Mouse (Mus musculus): Measurements from ENCODE around the gene Zfp276. TPM values are rescaled to one million over a fixed set of nuclear protein-coding genes. Genes with fewer than 3 reads are reported as not detected.

Gene Zfp276
- total and polyA plus RNA-seq, 2 experiments from 2014 or later = 9.7 to 24.0 TPM

DNA sequence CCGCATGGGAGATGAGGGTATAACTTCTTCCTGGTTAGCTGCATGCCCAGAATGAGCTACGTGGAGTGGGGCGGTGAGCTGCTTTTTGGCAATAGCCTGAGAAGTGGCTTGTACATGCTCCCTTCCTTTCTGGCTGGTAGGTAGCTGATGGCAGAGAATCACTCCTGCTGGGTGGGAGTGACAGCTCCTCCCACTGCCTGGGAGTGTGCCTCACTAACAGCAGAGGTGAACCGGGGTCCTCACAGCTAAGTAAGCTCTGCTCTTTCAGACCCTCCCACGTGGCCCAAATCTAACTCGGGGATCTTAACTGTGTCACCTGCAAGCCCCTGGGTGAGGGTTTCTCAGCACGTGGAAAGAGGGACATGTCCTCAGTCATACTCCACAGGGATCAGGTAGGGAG lies 21.4 kb upstream of the Zfp276 start:
- H3K9ac ChIP-seq (replicated peaks; ENCODE audit: low read depth, low read length) = no peak overlapping the region

DNA sequence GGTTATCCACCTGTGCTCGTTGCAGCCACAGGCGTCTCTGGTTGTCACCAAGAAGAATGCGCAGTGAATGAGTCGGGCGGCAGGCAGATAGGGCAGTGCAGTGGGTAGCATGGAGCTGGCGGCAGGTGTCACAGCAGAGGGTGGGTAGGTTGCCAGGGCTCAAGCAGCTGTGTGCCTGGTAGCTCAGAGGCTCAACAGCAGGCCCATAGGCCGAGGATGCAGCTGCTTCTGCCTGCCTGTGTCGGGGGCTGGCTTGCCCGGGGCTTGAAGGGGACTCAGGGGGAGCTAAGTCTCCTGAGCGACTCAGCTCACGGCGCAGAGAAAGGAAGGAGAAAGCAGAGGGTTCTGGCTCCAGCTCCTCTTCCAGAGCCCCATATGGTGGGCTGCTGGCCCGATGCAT lies 20.7 kb upstream of the Zfp276 start:
- Histone ChIP-seq H3K9me3 (replicated peaks; ENCODE audit: control insufficient read depth, low read length) (no peaks in the 10 kb centered on the region), H3K36me3 (replicated peaks; ENCODE audit: control insufficient read depth, insufficient read depth, low read length) (peaks cover 12% of the 10 kb centered on the region; the same call in 1 of the 2 replicates), H3K9ac (replicated peaks; ENCODE audit: low read depth, low read length) (no peak overlapping the region), H3K4me3 (ENCODE audit: low read depth, low read length) (no peak overlapping the region), H3K4me2 (ENCODE audit: low read depth, low read length) (no peak overlapping the region), H3K4me1 (ENCODE audit: control insufficient read depth, insufficient read depth) (peaks cover 10% of the 10 kb centered on the region), H3K27ac (ENCODE audit: low read depth) (no peak overlapping the region), H3K27me3 (ENCODE audit: control insufficient read depth, insufficient read depth, low read length) (0 out of 2 replicates have a peak, but pooled peaks cover 3% of the 10 kb centered on the region)
- ATAC-seq (ENCODE audit: insufficient read depth, low read depth) (no peak), DNase-seq (ENCODE audit: low spot score) (no peak)
- TF ChIP-seq EP300 (IDR thresholded peaks at IDR 0.05; ENCODE audit: low read depth) (no peak), CTCF (IDR thresholded peaks at IDR 0.05; ENCODE audit: low read depth) (no peak)
- 64% methylated on average over 13 of the region's 13 CpGs for WGBS

More for the DNA sequence above, 21.4 kb upstream of the Zfp276 start:
- DNase-seq (ENCODE audit: low spot score) (no peak), ATAC-seq (ENCODE audit: insufficient read depth, low read depth) (no peak)
- H3K4me2 ChIP-seq (ENCODE audit: low read depth, low read length) = no peak overlapping the region
- H3K27ac ChIP-seq (ENCODE audit: low read depth) = no peak overlapping the region
- H3K4me1 ChIP-seq (ENCODE audit: control insufficient read depth, insufficient read depth) = peaks cover 10% of the 10 kb centered on the region
- WGBS = 36% methylated on average over 7 of the region's 7 CpGs
- 0 out of 2 replicates have a peak, but pooled peaks cover 3% of the 10 kb centered on the region for H3K27me3 ChIP-seq (ENCODE audit: control insufficient read depth, insufficient read depth, low read length)
- H3K36me3 ChIP-seq (replicated peaks; ENCODE audit: control insufficient read depth, insufficient read depth, low read length) = peaks cover 19% of the 10 kb centered on the region
- TF ChIP-seq EP300 (IDR thresholded peaks at IDR 0.05; ENCODE audit: low read depth) (no peak), CTCF (IDR thresholded peaks at IDR 0.05; ENCODE audit: low read depth) (no peak)
- no peak overlapping the region for H3K4me3 ChIP-seq (ENCODE audit: low read depth, low read length)
- H3K9me3 ChIP-seq (replicated peaks; ENCODE audit: control insufficient read depth, low read length) = no peaks in the 10 kb centered on the region

DNA sequence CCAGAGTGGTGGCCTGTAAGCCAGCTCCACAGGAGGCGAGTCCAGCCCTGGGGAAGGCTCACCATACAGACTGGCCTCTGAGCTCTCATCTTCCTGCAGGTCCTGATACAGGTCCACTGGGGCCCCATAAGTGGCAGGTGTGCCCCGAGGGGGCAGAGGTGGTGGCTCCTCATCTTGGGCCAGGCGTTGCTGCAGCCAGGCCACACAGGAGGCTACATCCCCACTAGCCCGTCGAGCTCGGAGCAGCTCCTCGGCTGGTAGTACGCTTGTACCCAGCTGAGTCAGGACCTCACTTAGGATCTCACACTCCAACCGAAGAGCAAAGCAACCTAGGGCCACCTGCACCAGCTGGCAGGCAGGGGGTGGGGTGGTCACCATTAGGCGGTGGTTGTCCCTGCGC lies 20.2 kb upstream of the Zfp276 start:
- TF ChIP-seq EP300 (IDR thresholded peaks at IDR 0.05; ENCODE audit: low read depth) = no peak
- no peak for TF ChIP-seq CTCF (IDR thresholded peaks at IDR 0.05; ENCODE audit: low read depth)
- Histone ChIP-seq H3K27me3 (ENCODE audit: control insufficient read depth, insufficient read depth, low read length) (0 out of 2 replicates have a peak, but pooled peaks cover 3% of the 10 kb centered on the region), H3K9ac (replicated peaks; ENCODE audit: low read depth, low read length) (no peak overlapping the region), H3K36me3 (replicated peaks; ENCODE audit: control insufficient read depth, insufficient read depth, low read length) (0 out of 2 replicates have a peak, but pooled peaks cover 7% of the 10 kb centered on the region), H3K4me3 (ENCODE audit: low read depth, low read length) (no peak overlapping the region), H3K9me3 (replicated peaks; ENCODE audit: control insufficient read depth, low read length) (no peaks in the 10 kb centered on the region), H3K4me2 (ENCODE audit: low read depth, low read length) (no peak overlapping the region), H3K4me1 (ENCODE audit: control insufficient read depth, insufficient read depth) (peaks cover 10% of the 10 kb centered on the region), H3K27ac (ENCODE audit: low read depth) (no peak overlapping the region)
- no peak for ATAC-seq (ENCODE audit: insufficient read depth, low read depth)
- 75% methylated on average over 11 of the region's 11 CpGs for WGBS
- DNase-seq (ENCODE audit: low spot score) = no peak

DNA sequence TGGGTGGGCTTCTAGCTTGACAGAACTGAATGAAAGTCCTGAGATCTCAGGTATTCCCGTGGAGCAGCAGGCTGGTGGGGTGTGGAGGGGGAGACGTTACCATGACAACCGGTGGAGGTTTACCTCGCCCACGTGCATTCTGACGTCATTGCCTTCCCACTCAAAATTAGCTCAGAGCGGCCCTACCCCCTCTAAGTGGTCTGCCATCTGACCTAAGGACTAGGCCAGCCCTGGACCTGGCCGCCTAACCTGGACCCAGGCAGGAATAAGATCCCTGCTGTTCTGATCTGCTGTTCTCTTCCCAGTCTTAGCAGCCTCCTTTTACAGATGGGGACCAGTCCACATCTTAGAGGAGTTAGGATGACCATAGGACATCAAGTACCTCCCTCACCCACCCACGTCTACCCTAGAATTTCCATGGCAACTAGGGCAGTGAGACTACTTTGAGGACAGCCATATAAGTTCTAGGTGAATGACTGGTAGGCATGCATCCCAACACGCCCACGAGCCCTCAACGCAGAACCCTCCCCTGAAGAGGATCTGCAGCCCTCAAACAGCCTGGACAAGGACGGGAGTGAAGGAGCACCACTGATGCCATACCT lies 19.0 kb upstream of the Zfp276 start:
- Histone ChIP-seq H3K4me3 (ENCODE audit: low read depth, low read length) (peak overlapping the region; percentile 61), H3K27ac (ENCODE audit: low read depth) (no peak overlapping the region), H3K4me2 (ENCODE audit: low read depth, low read length) (peak overlapping the region; percentile 96), H3K36me3 (replicated peaks; ENCODE audit: control insufficient read depth, insufficient read depth, low read length) (no peaks in the 10 kb centered on the region), H3K9ac (replicated peaks; ENCODE audit: low read depth, low read length) (peak overlapping the region; percentile 58), H3K4me1 (ENCODE audit: control insufficient read depth, insufficient read depth) (peaks cover 10% of the 10 kb centered on the region), H3K9me3 (replicated peaks; ENCODE audit: control insufficient read depth, low read length) (no peaks in the 10 kb centered on the region), H3K27me3 (ENCODE audit: control insufficient read depth, insufficient read depth, low read length) (0 out of 2 replicates have a peak, but pooled peaks cover 3% of the 10 kb centered on the region)
- ATAC-seq (ENCODE audit: insufficient read depth, low read depth) (no peak), DNase-seq (ENCODE audit: low spot score) (no peak)
- TF ChIP-seq CTCF (IDR thresholded peaks at IDR 0.05; ENCODE audit: low read depth) (no peak), EP300 (IDR thresholded peaks at IDR 0.05; ENCODE audit: low read depth) (no peak)
- 29% methylated on average over 13 of the region's 13 CpGs for WGBS

DNA sequence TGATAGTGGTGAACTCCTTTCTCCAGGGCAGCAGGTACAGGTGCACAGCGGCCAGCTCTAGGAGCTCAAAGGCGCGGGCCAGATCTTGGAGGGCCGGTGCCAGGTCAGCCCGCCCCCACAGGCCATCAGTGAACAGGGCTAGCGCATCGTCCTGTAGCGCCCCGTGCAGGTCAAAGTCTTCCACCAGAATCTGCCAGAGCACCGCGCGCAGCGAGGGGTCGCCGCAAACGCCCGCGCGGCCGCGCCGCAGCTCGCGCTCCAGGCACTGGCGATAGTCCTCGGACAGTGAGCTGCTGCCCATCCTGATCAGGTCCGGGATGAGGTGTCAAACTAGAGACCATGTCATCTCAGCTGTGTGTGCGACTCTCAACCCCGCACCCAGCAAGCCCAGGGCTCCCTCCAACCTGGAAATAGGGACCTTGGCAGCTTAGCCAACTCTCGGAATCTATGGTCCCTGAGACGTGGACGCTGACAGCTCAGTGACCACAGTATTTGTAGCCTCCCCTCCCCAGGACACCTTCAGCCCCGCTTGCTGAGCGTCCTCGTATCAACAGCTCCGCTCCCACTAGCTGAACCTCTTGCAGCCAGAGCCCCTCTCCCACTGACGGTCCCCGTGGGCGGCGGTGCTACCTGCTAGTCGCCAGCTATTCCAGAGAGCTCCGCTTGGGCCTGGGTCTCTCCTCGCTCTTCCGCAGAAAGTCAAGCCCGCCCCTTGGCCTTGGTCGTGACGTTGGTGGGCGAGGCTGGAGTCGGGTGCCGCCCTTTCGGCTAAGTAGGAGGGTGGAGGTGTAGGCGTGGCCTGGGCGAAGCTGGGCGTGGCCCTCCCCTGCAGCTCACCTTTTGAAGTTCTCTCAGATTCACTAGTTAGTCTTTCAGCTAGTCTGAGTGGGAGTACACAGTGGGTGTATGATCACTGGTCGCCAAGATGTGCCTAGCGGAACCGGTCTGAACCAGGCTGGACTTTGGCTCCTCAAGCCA lies 18.2 kb upstream of the Zfp276 start, which contains the start of gene Spata2l:
Spata2l (minus strand) TSS at position 714 of the 978 bp plus-strand sequence.
- ATAC-seq (ENCODE audit: insufficient read depth, low read depth) = peak; percentile 89
- 0 out of 2 replicates have a peak, but pooled peaks cover 3% of the 10 kb centered on the region for H3K27me3 ChIP-seq (ENCODE audit: control insufficient read depth, insufficient read depth, low read length)
- H3K27ac ChIP-seq (ENCODE audit: low read depth) = no peak within 1 kb of the TSS
- TF ChIP-seq EP300 (IDR thresholded peaks at IDR 0.05; ENCODE audit: low read depth) = no peak
- no peak; the same call in 1 of the 2 replicates for TF ChIP-seq CTCF (IDR thresholded peaks at IDR 0.05; ENCODE audit: low read depth)
- no peaks in the 10 kb centered on the region for H3K36me3 ChIP-seq (replicated peaks; ENCODE audit: control insufficient read depth, insufficient read depth, low read length)
- no peaks in the 10 kb centered on the region for H3K9me3 ChIP-seq (replicated peaks; ENCODE audit: control insufficient read depth, low read length)
- DNase-seq (ENCODE audit: low spot score) = peak; percentile 75
- 1% methylated on average over 56 of the region's 57 CpGs for WGBS
- peak within 1 kb of the TSS; percentile 61 for H3K4me3 ChIP-seq (ENCODE audit: low read depth, low read length)
- peak within 1 kb of the TSS; percentile 96 for H3K4me2 ChIP-seq (ENCODE audit: low read depth, low read length)
- H3K9ac ChIP-seq (replicated peaks; ENCODE audit: low read depth, low read length) = peak within 1 kb of the TSS; percentile 58
- peaks cover 10% of the 10 kb centered on the region for H3K4me1 ChIP-seq (ENCODE audit: control insufficient read depth, insufficient read depth)

Measured in heart, postnatal 0 days (tissue).